Comparison of ENCODE assay signal across 17 mouse cellular contexts in the genomic region with DNA sequence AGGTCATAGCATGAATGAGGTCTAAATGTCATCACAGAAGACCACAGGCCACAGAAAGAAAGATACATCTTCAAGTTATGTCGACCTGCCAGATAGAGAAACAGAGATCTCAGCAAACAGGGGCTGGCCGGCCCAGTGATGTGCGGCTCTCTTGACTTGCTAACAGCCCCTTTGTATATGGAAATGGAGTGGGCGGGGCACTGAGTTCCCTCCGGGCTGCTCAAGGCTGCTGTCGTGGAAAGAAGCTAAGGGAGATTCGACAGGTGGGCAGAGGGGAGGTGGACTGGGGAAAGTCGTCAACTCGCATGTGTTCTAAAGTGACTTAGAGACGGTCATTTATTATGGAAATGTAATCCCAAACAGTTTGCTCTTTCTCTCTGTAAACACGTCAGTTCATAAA. TPM values are rescaled to one million over a fixed set of nuclear protein-coding genes. Genes with fewer than 3 reads are reported as not detected.
"Had no signal": no experiment of that assay in that cellular context is flagged by ENCODE, and none has a peak within 500 bp of the region (broad histone marks: within the 10 kb centered on the region; RNA-seq: fewer than 3 reads in every experiment).

No protein-coding gene starts in this region.

- H3K4me2 ChIP-seq: liver, embryonic 11.5 days; liver, embryonic 15.5 days; midbrain, embryonic 12.5 days; neural tube, embryonic 13.5 days had no signal

- H3K27ac ChIP-seq: limb, embryonic 10.5 days; liver, embryonic 15.5 days; midbrain, embryonic 12.5 days; neural tube, embryonic 13.5 days had no signal

- ATAC-seq: lung, postnatal 0 days; midbrain, embryonic 16.5 days had no signal

- H3K9ac ChIP-seq: liver, embryonic 15.5 days; midbrain, embryonic 12.5 days; neural tube, embryonic 13.5 days had no signal

- DNase-seq: kidney, adult 8-10 months; kidney, postnatal 10 days; lung, adult 2 months; lung, postnatal 36 days; retina, postnatal 1 day; right cerebral cortex, postnatal 4 days; spleen, adult 18-20 months; thymus, adult 18-20 months; thymus, postnatal 14 days had no signal

- H3K4me3 ChIP-seq: limb, embryonic 10.5 days; liver, embryonic 15.5 days; midbrain, embryonic 12.5 days; neural tube, embryonic 13.5 days had no signal

- H3K4me1 ChIP-seq: limb, embryonic 10.5 days; midbrain, embryonic 12.5 days; neural tube, embryonic 13.5 days had no signal

- H3K36me3 ChIP-seq: limb, embryonic 10.5 days; liver, embryonic 15.5 days; midbrain, embryonic 12.5 days had no signal

- H3K9me3 ChIP-seq: limb, embryonic 10.5 days; liver, embryonic 15.5 days; midbrain, embryonic 12.5 days; neural tube, embryonic 13.5 days had no signal

- H3K27me3 ChIP-seq: liver, embryonic 15.5 days; midbrain, embryonic 12.5 days; neural tube, embryonic 13.5 days had no signal

RNA-seq across cellular contexts. Expression of a gene that starts 36.2 kb away (rescaled TPM):
- total RNA-seq: megakaryocyte progenitor cell, adult 5-6 weeks had no signal
